9 mouse cellular contexts compared by ENCODE assay signal in genomic region chrX:136666762-136667464, GRCm38 (mm10). TPM values are rescaled to one million over a fixed set of nuclear protein-coding genes. Genes with fewer than 3 reads are reported as not detected.
DNase-seq lines count a peak whose midpoint lies in the region; ATAC-seq and TF ChIP-seq lines count a peak whose summit lies in the region.
"Not testable (repeated sequence)": the region's sequence is repeated elsewhere in the genome, so short reads cannot be mapped to it uniquely, and the experiment has no call there.
"Had no signal": no experiment of that assay in that cellular context is flagged by ENCODE, and none has a peak within 500 bp of the region (broad histone marks: within the 10 kb centered on the region; RNA-seq: fewer than 3 reads in every experiment).

No protein-coding gene starts in this region.

- H3K36me3 ChIP-seq in forebrain, embryonic 12.5 days (replicated peaks); heart, embryonic 16.5 days (ENCODE audit: control insufficient read depth, insufficient read depth); kidney, postnatal 0 days (ENCODE audit: insufficient read depth, low read length); limb, embryonic 13.5 days; midbrain, embryonic 13.5 days: not testable (repeated sequence)

- not testable (repeated sequence) for H3K27me3 ChIP-seq in forebrain, embryonic 12.5 days; heart, embryonic 16.5 days (ENCODE audit: control insufficient read depth, insufficient read depth, low read length); kidney, postnatal 0 days (ENCODE audit: insufficient read depth, low read length); midbrain, embryonic 13.5 days
- peaks cover 22% of the 10 kb centered on the region; the same call in 1 of the 2 replicates for H3K27me3 ChIP-seq in limb, embryonic 13.5 days

- peak overlapping the region; percentile 50 for H3K4me3 ChIP-seq in forebrain, embryonic 12.5 days (replicated peaks)
- H3K4me3 ChIP-seq in heart, embryonic 16.5 days (ENCODE audit: low read length), result peak overlapping the region; percentile 48
- peak overlapping the region; percentile 28 for H3K4me3 ChIP-seq in kidney, postnatal 0 days (replicated peaks; ENCODE audit: low read depth, low read length)
- peak overlapping the region; percentile 51 for H3K4me3 ChIP-seq in limb, embryonic 13.5 days
- H3K4me3 ChIP-seq in midbrain, embryonic 13.5 days (replicated peaks), result peak overlapping the region; percentile 49

- WGBS in forebrain, embryonic 12.5 days, result 26% methylated on average over 23 of the region's 24 CpGs
- 14% methylated on average over 22 of the region's 24 CpGs for WGBS in heart, embryonic 16.5 days
- WGBS in kidney, postnatal 0 days, result 26% methylated on average over 22 of the region's 24 CpGs
- 15% methylated on average over 24 of the region's 24 CpGs for WGBS in limb, embryonic 13.5 days
- 22% methylated on average over 24 of the region's 24 CpGs for WGBS in midbrain, embryonic 13.5 days

- H3K9me3 ChIP-seq in forebrain, embryonic 12.5 days; heart, embryonic 16.5 days (replicated peaks; ENCODE audit: control insufficient read depth, low read length); kidney, postnatal 0 days (replicated peaks; ENCODE audit: low read length); limb, embryonic 13.5 days; midbrain, embryonic 13.5 days: not testable (repeated sequence)

- H3K9ac ChIP-seq in forebrain, embryonic 12.5 days, result peak overlapping the region; percentile 63
- H3K9ac ChIP-seq in heart, embryonic 16.5 days (ENCODE audit: low read length), result not testable (repeated sequence)
- H3K9ac ChIP-seq in kidney, postnatal 0 days (ENCODE audit: low read depth, low read length), result peak overlapping the region; percentile 18; the same call in 1 of the 2 replicates
- H3K9ac ChIP-seq in limb, embryonic 13.5 days, result peak overlapping the region; percentile 58
- peak overlapping the region; percentile 71 for H3K9ac ChIP-seq in midbrain, embryonic 13.5 days (replicated peaks)

- peak; percentile 58; the same call in 1 of the 2 replicates for ATAC-seq in forebrain, embryonic 12.5 days (ENCODE audit: low FRiP score)
- not testable (repeated sequence) for ATAC-seq in heart, embryonic 16.5 days (replicated peaks; ENCODE audit: extremely low read depth, insufficient read depth, low FRiP score); kidney, postnatal 0 days (replicated peaks; ENCODE audit: low FRiP score, low read depth); limb, embryonic 13.5 days (ENCODE audit: low FRiP score, low read depth)
- ATAC-seq in midbrain, embryonic 13.5 days, result peak; percentile 80

- peak overlapping the region; percentile 60 for H3K4me2 ChIP-seq in forebrain, embryonic 12.5 days
- peak overlapping the region; percentile 75 for H3K4me2 ChIP-seq in heart, embryonic 16.5 days (ENCODE audit: low read depth, low read length)
- peak overlapping the region; percentile 67 for H3K4me2 ChIP-seq in kidney, postnatal 0 days (ENCODE audit: low read length)
- H3K4me2 ChIP-seq in limb, embryonic 13.5 days (replicated peaks), result peak overlapping the region; percentile 67
- peak overlapping the region; percentile 63 for H3K4me2 ChIP-seq in midbrain, embryonic 13.5 days (replicated peaks)

- DNase-seq in adrenal gland, adult (ENCODE audit: inconsistent age in 2 of 2, low spot score in 1 of 2), result peak; percentile 23 to 57
- DNase-seq in cerebellum, postnatal 14 days, result peak; percentile 58 to 64
- not testable (repeated sequence) for DNase-seq in kidney, postnatal 0 days (ENCODE audit: low spot score)
- DNase-seq in right cerebral cortex, postnatal 14 days, result peak; percentile 20

- not testable (repeated sequence) for TF ChIP-seq CTCF in kidney, postnatal 0 days (IDR thresholded peaks at IDR 0.05; ENCODE audit: low read depth)

- H3K27ac ChIP-seq in forebrain, embryonic 12.5 days; heart, embryonic 16.5 days (ENCODE audit: low read length); kidney, postnatal 0 days; limb, embryonic 13.5 days; midbrain, embryonic 13.5 days: not testable (repeated sequence)

- H3K4me1 ChIP-seq in forebrain, embryonic 12.5 days; heart, embryonic 16.5 days (ENCODE audit: control insufficient read depth, insufficient read depth, low read length); kidney, postnatal 0 days (replicated peaks; ENCODE audit: insufficient read depth, low read length); limb, embryonic 13.5 days; midbrain, embryonic 13.5 days (replicated peaks): not testable (repeated sequence)

RNA-seq across cellular contexts. Expression of gene Tceal1, which starts 40.9 kb away (rescaled TPM):
- 11.3 and 11.9 TPM in 2 replicates for polyA plus RNA-seq in forebrain, embryonic 12.5 days (2016; fragmentation: Nextera tagmentation; extraction: Ambion mirVana)
- 8.7 and 9.3 TPM in 2 replicates for polyA plus RNA-seq in heart, embryonic 16.5 days (2015; fragmentation: Nextera tagmentation; extraction: Ambion mirVana)
- polyA plus RNA-seq in kidney, postnatal 0 days (2015; fragmentation: Nextera tagmentation; extraction: Ambion mirVana), result 13.4 and 17.1 TPM in 2 replicates
- 13.8 and 14.9 TPM in 2 replicates for polyA plus RNA-seq in limb, embryonic 13.5 days (2015; fragmentation: Nextera tagmentation; extraction: Ambion mirVana)
- polyA plus RNA-seq in midbrain, embryonic 13.5 days (2015; fragmentation: Nextera tagmentation; extraction: Ambion mirVana), result 18.6 and 20.0 TPM in 2 replicates
- polyA plus RNA-seq: activated CD4-positive, CD25-positive, alpha-beta regulatory T cell, adult 4 months had no signal
